In the genomic region with DNA sequence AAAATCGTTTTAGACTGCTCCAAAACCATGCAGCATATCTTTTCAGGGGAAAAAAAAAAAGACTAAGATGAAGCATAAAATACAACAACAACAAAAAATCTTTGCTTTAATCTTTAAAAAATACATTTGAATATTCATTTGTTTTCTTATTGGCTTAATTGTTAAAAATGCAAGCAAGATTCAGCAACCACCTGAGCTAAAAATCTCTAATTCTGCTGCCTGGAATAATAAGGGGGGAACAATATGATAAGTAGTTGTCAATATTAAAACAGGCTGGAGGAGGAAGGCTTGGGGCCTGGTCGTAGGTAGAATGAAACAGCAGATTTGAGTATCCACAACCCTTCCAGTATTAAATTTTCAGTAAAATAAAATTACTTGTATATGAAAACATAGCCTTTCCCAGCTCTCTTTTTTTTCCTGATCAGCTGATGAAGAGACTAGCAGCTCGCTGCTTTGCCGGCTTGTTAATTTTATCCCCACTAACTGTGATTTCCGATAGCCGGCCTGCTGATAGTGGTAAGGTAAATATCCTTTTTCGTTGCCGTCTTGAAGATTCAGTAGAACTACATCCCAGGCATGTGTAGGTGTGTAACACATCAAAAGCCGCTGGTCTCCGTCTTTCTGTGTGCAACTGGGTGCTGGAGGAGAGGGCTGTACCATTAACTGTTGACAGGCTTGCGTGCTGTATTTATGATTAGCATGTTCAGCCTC, we compare ENCODE assay signal across 7 mouse cellular contexts.
DNase-seq lines count a peak whose midpoint lies in the region; ATAC-seq and TF ChIP-seq lines count a peak whose summit lies in the region.

No protein-coding gene starts in this region.

- TF ChIP-seq EP300 in liver, postnatal 0 days (IDR thresholded peaks at IDR 0.05; ENCODE audit: low read depth): no peak

- TF ChIP-seq POLR2A in lung, adult 2 months (IDR thresholded peaks at IDR 0.05; ENCODE audit: borderline replicate concordance, extremely low read depth, low read depth, low read length): no peak

- H3K27me3 ChIP-seq in embryonic facial prominence, embryonic 12.5 days: no peaks in the 10 kb centered on the region
- H3K27me3 ChIP-seq in hindbrain, embryonic 13.5 days: no peaks in the 10 kb centered on the region
- H3K27me3 ChIP-seq in liver, postnatal 0 days (ENCODE audit: insufficient read depth, low read length): no peaks in the 10 kb centered on the region

- H3K4me3 ChIP-seq in lung, adult 2 months (replicated peaks; ENCODE audit: extremely low read depth, low read depth, low read length): no peak overlapping the region
- peak overlapping the region; percentile 44 for H3K4me3 ChIP-seq in embryonic facial prominence, embryonic 12.5 days
- H3K4me3 ChIP-seq in hindbrain, embryonic 13.5 days: peak overlapping the region; percentile 45
- H3K4me3 ChIP-seq in liver, postnatal 0 days (ENCODE audit: low read depth, low read length): peak overlapping the region; percentile 53

- 0 out of 2 replicates have a peak overlapping the region, but pooled peaks have one; percentile 2 for H3K9ac ChIP-seq in embryonic facial prominence, embryonic 12.5 days
- H3K9ac ChIP-seq in hindbrain, embryonic 13.5 days: peak overlapping the region; percentile 80
- no peak overlapping the region for H3K9ac ChIP-seq in liver, postnatal 0 days (replicated peaks)

- TF ChIP-seq CTCF in lung, adult 2 months (IDR thresholded peaks at IDR 0.05; ENCODE audit: insufficient read depth, low read length): no peak
- TF ChIP-seq CTCF in liver, postnatal 0 days (IDR thresholded peaks at IDR 0.05; ENCODE audit: low read depth): no peak

- peaks cover 17% of the 10 kb centered on the region for H3K4me1 ChIP-seq in lung, adult 2 months (ENCODE audit: control insufficient read depth, insufficient read depth, low read length)
- H3K4me1 ChIP-seq in embryonic facial prominence, embryonic 12.5 days: peaks cover 17% of the 10 kb centered on the region; the same call in 1 of the 2 replicates
- peaks cover 30% of the 10 kb centered on the region for H3K4me1 ChIP-seq in hindbrain, embryonic 13.5 days (replicated peaks)
- H3K4me1 ChIP-seq in liver, postnatal 0 days (ENCODE audit: insufficient read depth): peaks cover 3% of the 10 kb centered on the region; the same call in 1 of the 2 replicates

- peak; percentile 43 for DNase-seq in lung, adult 2 months
- no peak for DNase-seq in lung, postnatal 14 days
- no peak for DNase-seq in liver, postnatal 0 days
- DNase-seq in urinary bladder, postnatal 4 days (ENCODE audit: low spot score in 2 of 2): no peak
- no peak for DNase-seq in urinary bladder, postnatal 36 days (ENCODE audit: low spot score in 2 of 2)

- 0 out of 2 replicates have a peak, but pooled peaks cover 2% of the 10 kb centered on the region for H3K36me3 ChIP-seq in embryonic facial prominence, embryonic 12.5 days
- no peaks in the 10 kb centered on the region for H3K36me3 ChIP-seq in hindbrain, embryonic 13.5 days
- H3K36me3 ChIP-seq in liver, postnatal 0 days (replicated peaks; ENCODE audit: insufficient read depth, low read length): 0 out of 2 replicates have a peak, but pooled peaks cover 2% of the 10 kb centered on the region

- ATAC-seq in embryonic facial prominence, embryonic 12.5 days (ENCODE audit: insufficient number of reproducible peaks, insufficient read depth, low FRiP score, low TSS enrichment): no peak
- no peak for ATAC-seq in hindbrain, embryonic 13.5 days (ENCODE audit: low FRiP score)
- no peak for ATAC-seq in liver, postnatal 0 days

- H3K27ac ChIP-seq in embryonic facial prominence, embryonic 12.5 days: peak overlapping the region; percentile 99
- H3K27ac ChIP-seq in hindbrain, embryonic 13.5 days: peak overlapping the region; percentile 100
- H3K27ac ChIP-seq in liver, postnatal 0 days (ENCODE audit: low read depth): no peak overlapping the region

- H3K9me3 ChIP-seq in embryonic facial prominence, embryonic 12.5 days: no peaks in the 10 kb centered on the region
- H3K9me3 ChIP-seq in hindbrain, embryonic 13.5 days: no peaks in the 10 kb centered on the region
- no peaks in the 10 kb centered on the region for H3K9me3 ChIP-seq in liver, postnatal 0 days (ENCODE audit: low read length)

- 23% methylated on average over 11 of the region's 11 CpGs for WGBS in lung, adult 2 months
- 27% methylated on average over 11 of the region's 11 CpGs for WGBS in embryonic facial prominence, embryonic 12.5 days
- WGBS in hindbrain, embryonic 13.5 days: 18% methylated on average over 11 of the region's 11 CpGs
- 53% methylated on average over 11 of the region's 11 CpGs for WGBS in liver, postnatal 0 days (ENCODE audit: insufficient replicate concordance)

- H3K4me2 ChIP-seq in embryonic facial prominence, embryonic 12.5 days (replicated peaks): peak overlapping the region; percentile 70
- peak overlapping the region; percentile 68 for H3K4me2 ChIP-seq in hindbrain, embryonic 13.5 days
- peak overlapping the region; percentile 76 for H3K4me2 ChIP-seq in liver, postnatal 0 days (ENCODE audit: low read depth, low read length)
